Mouse (Mus musculus) urinary bladder, adult 2 months (tissue): Measurements from ENCODE around the gene Tex11. TPM values are rescaled to one million over a fixed set of nuclear protein-coding genes. Genes with fewer than 3 reads are reported as not detected.
"Not testable (repeated sequence)": the region's sequence is repeated elsewhere in the genome, so short reads cannot be mapped to it uniquely, and the experiment has no call there.

Experiments
- DNase-seq: peaks from one replicate; pipeline ENCODE4 v3.0.0; 2022; ENCODE audit warnings: low spot score
- polyA plus RNA-seq: library from polyadenylated mRNA; depleted of rRNA; stranded (reverse); fragments of >200 nt; gene quantifications from 2 replicates; pipeline ENCODE4 v1.2.3, GENCODE M21; 2012; rRNA removed

The Tex11 gene
- 0.01 and 0.21 TPM in 2 replicates for polyA plus RNA-seq

GRCm38 (mm10) chrX:101059541-101059940, at the start of gene Tex11:
Tex11 (minus strand) TSS chrX:101059667.
- DNase-seq = no peak

GRCm38 (mm10) chrX:101085920-101086319, 26.5 kb upstream of the Tex11 start, which contains the start of gene Slc7a3:
Slc7a3 (minus strand) TSS chrX:101086020.
- no peak for DNase-seq

GRCm38 (mm10) chrX:101085211-101085610, 25.7 kb upstream of the Tex11 start:
- not testable (repeated sequence) for DNase-seq

- DNase-seq = no peak
These were observed 24.7 kb upstream of the Tex11 start for GRCm38 (mm10) chrX:101084192-101084591.

DNA sequence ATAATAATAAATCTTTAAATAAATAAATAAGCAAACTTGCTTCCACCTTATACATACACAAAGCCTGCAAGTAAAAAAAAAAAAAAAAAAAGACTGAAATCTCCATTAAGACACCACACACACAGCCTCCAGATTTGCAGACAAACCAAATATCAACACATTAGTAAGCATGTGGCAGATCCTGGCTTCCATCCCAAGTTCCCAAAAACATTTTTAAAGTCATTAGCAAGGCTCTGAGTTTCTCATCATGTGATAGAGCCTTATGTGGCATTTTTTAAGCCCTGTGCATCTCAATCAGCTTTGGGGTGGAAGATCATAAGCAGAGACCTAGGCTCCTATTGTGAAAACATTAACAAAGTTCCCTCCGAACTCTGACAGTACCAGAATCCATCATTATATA, 5.8 kb upstream of the Tex11 start:
- DNase-seq = no peak

DNA sequence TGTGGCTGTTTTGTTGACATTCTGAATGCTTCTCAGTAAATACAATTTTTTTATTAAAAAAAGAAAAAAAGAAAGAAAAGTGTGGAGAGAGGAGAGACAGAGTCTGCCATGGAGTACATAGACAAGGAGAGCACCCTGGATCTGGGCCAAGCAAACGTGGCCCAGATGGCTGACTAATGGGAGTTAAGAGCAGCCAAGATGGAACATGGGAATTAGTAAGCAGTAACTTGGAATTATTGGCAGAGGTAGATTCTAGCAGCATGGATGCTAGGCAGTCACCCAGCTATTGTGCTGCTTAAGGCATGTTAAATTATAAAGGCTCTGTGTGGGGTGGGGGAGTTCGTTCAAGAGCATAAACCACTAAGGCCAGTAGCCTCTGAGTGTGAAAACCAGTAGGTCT, 4.0 kb upstream of the Tex11 start:
- no peak for DNase-seq

- DNase-seq = no peak
These were observed 115.8 kb downstream of the Tex11 start for GRCm38 (mm10) chrX:100943640-100944039.

GRCm38 (mm10) chrX:100839211-100839610, 220.3 kb downstream of the Tex11 start:
- no peak for DNase-seq

DNA sequence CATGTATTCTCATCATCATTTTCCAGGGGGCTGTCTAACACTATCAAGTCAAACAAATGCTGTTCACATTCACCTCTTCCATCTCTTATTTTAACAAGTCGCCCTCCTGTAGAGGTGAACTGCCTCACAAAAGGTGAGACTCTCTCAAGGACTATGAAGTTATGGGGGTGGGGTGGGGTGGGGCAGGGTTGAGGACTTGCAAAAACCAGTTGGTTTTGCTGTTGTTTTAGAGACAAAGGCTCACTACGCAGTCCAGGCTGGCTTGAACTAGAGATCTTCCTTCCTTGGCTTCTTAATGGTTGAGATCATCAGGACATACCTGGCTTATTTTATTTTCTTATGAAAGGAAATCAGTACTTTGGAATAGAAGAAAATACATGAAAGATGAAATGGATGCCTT, 226.7 kb downstream of the Tex11 start:
- no peak for DNase-seq

GRCm38 (mm10) chrX:100825557-100825956, 233.9 kb downstream of the Tex11 start:
- no peak for DNase-seq

- no peak for DNase-seq
These were observed 238.3 kb downstream of the Tex11 start for GRCm38 (mm10) chrX:100821149-100821548.

DNA sequence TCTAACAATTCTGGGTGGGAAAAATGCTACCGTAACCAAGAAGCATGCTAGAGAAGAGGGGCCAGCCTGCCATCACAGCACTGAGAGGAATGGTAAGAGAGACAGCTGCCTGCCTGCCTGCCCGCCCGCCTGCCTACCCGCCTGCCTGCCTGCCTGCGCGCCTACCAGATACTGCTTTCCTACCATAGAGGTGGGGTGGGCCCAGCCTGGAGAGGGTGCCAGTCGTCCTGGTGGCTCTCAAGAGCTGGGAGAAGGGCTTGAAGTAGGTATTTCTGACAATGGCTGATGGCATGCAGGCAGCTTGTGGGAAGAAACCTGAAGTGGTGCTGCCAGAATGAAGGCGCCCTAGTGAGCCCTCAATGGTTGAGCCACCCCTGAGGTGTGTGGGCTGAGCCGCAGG, 240.8 kb downstream of the Tex11 start:
- no peak for DNase-seq

DNA sequence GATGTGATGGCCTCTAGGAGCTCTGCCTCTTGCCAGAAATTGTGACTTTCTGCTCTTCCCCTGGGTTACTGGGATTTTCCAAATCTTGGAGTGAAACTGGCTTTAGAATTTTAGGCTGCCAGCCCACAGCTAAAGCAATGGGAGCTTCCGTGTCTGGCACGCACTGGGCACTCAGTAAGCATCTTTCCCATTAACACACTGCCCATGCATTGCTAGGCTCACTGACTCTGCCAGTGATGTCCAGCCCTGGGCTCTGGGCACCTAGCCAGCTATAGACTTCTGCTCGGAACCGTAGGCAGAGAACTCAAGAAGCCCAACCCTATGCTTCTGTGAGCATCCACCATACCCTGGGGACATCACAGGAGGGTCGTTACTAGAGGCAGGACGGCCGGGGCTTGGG, 243.7 kb downstream of the Tex11 start:
- no peak for DNase-seq

- DNase-seq = no peak
These were observed 245.3 kb downstream of the Tex11 start for GRCm38 (mm10) chrX:100814139-100814538.

GRCm38 (mm10) chrX:100811129-100811528, 248.3 kb downstream of the Tex11 start:
- no peak for DNase-seq

- DNase-seq = no peak
These were observed 257.4 kb downstream of the Tex11 start for GRCm38 (mm10) chrX:100802034-100802433.

GRCm38 (mm10) chrX:100800643-100801042, 258.8 kb downstream of the Tex11 start:
- no peak for DNase-seq

- DNase-seq = no peak
These were observed 261.5 kb downstream of the Tex11 start for GRCm38 (mm10) chrX:100797851-100798527.

DNA sequence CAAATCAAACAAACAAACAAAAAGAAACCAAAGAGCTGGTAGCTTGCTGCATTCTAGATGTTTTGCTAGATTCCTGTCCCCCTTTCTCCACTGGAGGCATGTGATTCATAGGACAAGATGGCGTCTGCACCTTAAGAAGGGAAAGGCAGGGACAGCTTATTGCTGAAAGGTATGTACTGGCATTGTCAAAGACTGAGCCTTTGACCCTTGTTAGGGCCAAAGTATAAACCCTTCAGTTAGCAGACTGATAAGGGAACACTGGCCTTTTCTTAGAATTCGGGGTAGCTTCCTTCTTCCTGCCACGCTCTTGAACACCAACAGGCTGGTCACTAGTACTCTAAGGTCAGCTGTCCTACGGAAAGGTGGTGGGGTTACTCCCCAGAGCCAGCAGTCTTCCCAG, 262.1 kb downstream of the Tex11 start:
- DNase-seq = no peak

DNA sequence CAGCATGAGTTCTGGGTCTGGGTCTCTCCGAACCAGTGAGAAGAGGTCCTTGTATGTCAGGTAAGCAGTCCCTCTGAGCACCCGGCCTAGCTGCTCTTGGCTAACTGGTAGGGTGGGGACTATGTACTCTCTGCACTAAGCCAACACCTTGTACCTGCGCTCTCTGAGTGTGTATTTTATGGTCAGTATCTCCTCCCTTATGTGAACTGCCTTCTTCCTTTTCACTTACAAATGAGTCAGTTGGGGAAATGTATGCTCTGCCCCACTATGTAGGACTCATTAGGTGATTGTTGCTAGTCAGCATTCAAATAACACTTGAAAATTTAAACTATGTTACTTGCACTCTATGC, 262.8 kb downstream of the Tex11 start:
- DNase-seq = no peak

- no peak for DNase-seq
These were observed 263.3 kb downstream of the Tex11 start for GRCm38 (mm10) chrX:100796041-100796740.

- no peak for DNase-seq
These were observed 270.1 kb downstream of the Tex11 start for GRCm38 (mm10) chrX:100789322-100789721.
